Mouse (Mus musculus) MEL (cell line): ENCODE data around the gene Ginm1.

Experiments
- CTCF ChIP-seq, 3 experiments: IDR thresholded peaks in 2 of 3; conservative IDR thresholded peaks in 1 of 3; 2 replicates each; pipeline ENCODE4 v1.5.1; 2011 to 2012; ENCODE audit warnings: low read length in 3 of 3, low read depth in 2 of 3, mild to moderate bottlenecking in 2 of 3, improper control_type of control experiment in 1 of 3, inconsistent platforms in 1 of 3, mixed read lengths in 1 of 3, moderate library complexity in 1 of 3; ENCODE audit not compliant: control insufficient read depth in 1 of 3, insufficient read depth in 1 of 3, poor library complexity in 1 of 3, severe bottlenecking in 1 of 3
- MEF2A ChIP-seq: IDR thresholded peaks from 2 replicates; pipeline ENCODE4 v1.6.1; 2014; ENCODE audit warnings: low read depth, mild to moderate bottlenecking, inconsistent platforms, low read length, improper control_type of control experiment; ENCODE audit not compliant: poor library complexity, insufficient replicate concordance, severe bottlenecking; ENCODE audit errors: extremely low read depth

DNA sequence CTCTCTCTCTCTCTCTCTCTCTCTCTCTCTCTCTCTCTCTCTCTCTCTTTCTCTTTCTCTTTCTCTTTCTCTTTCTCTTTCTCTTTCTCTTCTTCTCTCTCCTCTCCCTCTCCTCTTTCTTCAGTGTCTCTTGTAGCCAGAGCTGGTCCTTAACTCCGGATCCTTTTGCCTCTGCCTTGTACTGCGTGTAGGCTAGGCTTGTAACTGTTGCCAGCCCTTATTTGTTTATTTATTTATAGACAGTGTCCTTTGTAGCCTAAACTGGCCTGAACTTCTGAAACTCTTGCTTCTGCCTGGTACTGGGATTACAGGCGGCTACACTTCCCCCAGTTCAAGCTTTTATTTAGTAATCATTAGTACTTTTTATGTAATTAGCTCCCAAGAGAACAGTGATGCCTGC lies 65.6 kb downstream of the Ginm1 start:
- TF ChIP-seq CTCF (IDR thresholded peaks at IDR 0.05 in 2 of 3, conservative IDR thresholded peaks at IDR 0.05 in 1 of 3; ENCODE audit: control insufficient read depth in 1 of 3, insufficient read depth in 1 of 3, low read depth in 2 of 3, low read length in 3 of 3, poor library complexity in 1 of 3, severe bottlenecking in 1 of 3) (no peak), MEF2A (no peak)
